Mouse (Mus musculus) neural tube, embryonic 14.5 days (tissue): ENCODE results near the gene Kcnma1. TPM values are rescaled to one million over a fixed set of nuclear protein-coding genes. Genes with fewer than 3 reads are reported as not detected.

Experiments
- ATAC-seq: fragments of 200-750 bp; cut with Nextera tagmentation; 2 replicates; pipeline ENCODE4 v1.8.0; 2017; ENCODE audit warnings: low read depth, mild to moderate bottlenecking, moderate TSS enrichment, moderate library complexity
- H3K27ac ChIP-seq: fragments of 300-500 bp; sonication (generic); 2 replicates; pipeline ENCODE4 v1.5.1; 2014; ENCODE audit warnings: low read depth, mild to moderate bottlenecking, control low read depth, low read length, moderate library complexity, mixed read lengths
- H3K27me3 ChIP-seq: fragments of 300-500 bp; sonication (generic); 2 replicates; pipeline ENCODE4 v1.6.1; 2014; ENCODE audit warnings: low read length; ENCODE audit not compliant: control insufficient read depth, insufficient read depth
- H3K36me3 ChIP-seq: fragments of 300-500 bp; sonication (generic); 2 replicates; pipeline ENCODE4 v1.6.1; 2014; ENCODE audit warnings: low read length, mixed read lengths; ENCODE audit not compliant: control insufficient read depth, insufficient read depth
- H3K4me1 ChIP-seq: fragments of 300-500 bp; sonication (generic); 2 replicates; pipeline ENCODE4 v1.6.1; 2014; ENCODE audit warnings: low read length; ENCODE audit not compliant: control insufficient read depth, insufficient read depth
- H3K4me2 ChIP-seq: fragments of 300-500 bp; sonication (generic); 2 replicates; pipeline ENCODE4 v1.6.1; 2014; ENCODE audit warnings: mild to moderate bottlenecking, low read depth, low read length, control low read depth
- H3K4me3 ChIP-seq: fragments of 300-500 bp; sonication (generic); 2 replicates; pipeline ENCODE4 v1.5.1; 2014; ENCODE audit warnings: low read depth, low read length, control low read depth, mixed read lengths
- H3K9ac ChIP-seq: fragments of 300-500 bp; sonication (generic); replicated peaks from 2 replicates; pipeline ENCODE4 v1.6.1; 2014; ENCODE audit warnings: low read depth, mild to moderate bottlenecking, control low read depth, low read length, mixed read lengths
- H3K9me3 ChIP-seq: fragments of 300-500 bp; sonication (generic); 2 replicates; pipeline ENCODE4 v1.6.1; 2016; ENCODE audit warnings: low read length; ENCODE audit not compliant: control insufficient read depth
- WGBS: fragments of 180-500 bp; shearing (Covaris S2); extraction: QIAGEN DNeasy Blood & Tissue Kit; methylation state at CpG from one replicate; pipeline ENCODE4 v1.1.7; 2014; 5-methylcytosine and 5-hydroxymethylcytosine counted together
- polyA plus RNA-seq: library from polyadenylated mRNA; unstranded; fragments of >200 nt; fragmentation: Nextera tagmentation; extraction: Ambion mirVana; gene quantifications from 2 replicates; pipeline ENCODE4 v1.2.1, GENCODE M21; 2014

Gene Kcnma1
- polyA plus RNA-seq, 1 experiment from 2014 or later = 28.9 TPM

DNA sequence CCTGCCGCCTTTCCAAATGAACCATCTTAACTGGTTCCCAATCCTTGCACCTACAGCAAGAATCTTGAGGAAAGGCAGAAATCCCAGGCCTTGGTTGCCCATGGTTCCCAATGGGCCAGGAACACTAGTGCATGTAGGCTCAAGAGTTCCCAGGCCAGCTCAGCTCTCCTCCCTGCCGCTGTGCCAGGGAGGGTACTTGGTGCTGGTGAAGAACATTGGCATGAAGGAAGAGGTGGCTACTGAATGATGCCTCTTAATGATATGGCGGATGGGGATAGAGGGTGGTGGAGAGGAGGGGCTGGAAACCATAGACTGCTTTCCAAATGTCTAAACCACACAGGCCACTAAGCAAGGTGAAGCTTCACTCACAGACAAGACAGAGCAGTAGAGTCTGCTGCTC, 627.5 kb downstream of the Kcnma1 start:
- Histone ChIP-seq H3K9me3 (no peaks in the 10 kb centered on the region), H3K9ac (no peak overlapping the region), H3K27me3 (no peaks in the 10 kb centered on the region), H3K4me3 (no peak overlapping the region), H3K4me1 (no peaks in the 10 kb centered on the region), H3K36me3 (no peaks in the 10 kb centered on the region), H3K4me2 (no peak overlapping the region), H3K27ac (no peak overlapping the region)
- no peak for ATAC-seq
- WGBS = 97% methylated on average over 3 of the region's 3 CpGs

GRCm38 (mm10) chr14:23385776-23386608, 628.3 kb downstream of the Kcnma1 start:
- WGBS = 51% methylated on average over 11 of the region's 11 CpGs
- H3K4me1 ChIP-seq = no peaks in the 10 kb centered on the region
- ATAC-seq = no peak
- no peaks in the 10 kb centered on the region for H3K36me3 ChIP-seq
- no peak overlapping the region for H3K4me3 ChIP-seq
- no peak overlapping the region for H3K4me2 ChIP-seq
- H3K27me3 ChIP-seq = no peaks in the 10 kb centered on the region
- H3K9ac ChIP-seq = no peak overlapping the region
- no peak overlapping the region for H3K27ac ChIP-seq
- H3K9me3 ChIP-seq = no peaks in the 10 kb centered on the region

DNA sequence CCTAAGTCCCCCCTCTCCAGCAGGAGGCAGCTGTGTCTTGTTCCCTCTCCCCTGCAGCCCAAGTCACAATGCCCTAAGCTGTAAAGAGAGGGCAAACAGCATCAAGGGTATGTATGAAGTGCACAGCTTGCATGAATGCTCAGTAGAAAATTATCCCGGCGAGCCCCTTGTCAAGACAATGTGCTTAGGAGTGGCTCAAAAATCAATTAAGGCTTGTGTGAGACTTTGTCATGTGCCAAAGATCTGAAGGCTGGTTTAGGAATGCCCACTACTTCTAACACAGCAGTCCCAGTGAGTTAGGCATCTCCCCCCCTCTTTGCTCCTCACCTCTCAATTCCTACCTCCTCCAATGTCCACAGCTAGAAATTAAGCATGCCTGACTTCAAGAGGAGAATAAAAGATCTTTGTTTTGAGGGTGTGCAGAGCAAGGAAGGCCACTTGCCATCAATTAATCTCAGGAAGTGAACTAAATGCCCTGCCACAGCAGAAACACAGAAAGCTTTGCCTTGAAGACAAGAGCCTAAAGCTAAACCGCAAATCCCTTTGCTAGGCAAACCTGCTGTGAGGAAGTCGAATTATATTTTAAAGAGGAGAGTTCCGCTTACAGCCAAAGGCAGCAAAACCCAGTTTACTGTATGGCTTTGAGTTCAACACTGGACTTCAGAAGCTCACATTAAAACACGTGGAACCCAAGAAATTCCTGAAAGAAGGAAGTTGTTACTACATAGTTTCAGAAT, 635.8 kb downstream of the Kcnma1 start:
- Histone ChIP-seq H3K4me2 (no peak overlapping the region), H3K4me1 (peaks cover 7% of the 10 kb centered on the region; the same call in 1 of the 2 replicates), H3K9ac (no peak overlapping the region), H3K9me3 (no peaks in the 10 kb centered on the region), H3K4me3 (no peak overlapping the region), H3K36me3 (no peaks in the 10 kb centered on the region), H3K27ac (no peak overlapping the region), H3K27me3 (no peaks in the 10 kb centered on the region)
- no peak for ATAC-seq
- WGBS = 22% methylated on average over 6 of the region's 6 CpGs

DNA sequence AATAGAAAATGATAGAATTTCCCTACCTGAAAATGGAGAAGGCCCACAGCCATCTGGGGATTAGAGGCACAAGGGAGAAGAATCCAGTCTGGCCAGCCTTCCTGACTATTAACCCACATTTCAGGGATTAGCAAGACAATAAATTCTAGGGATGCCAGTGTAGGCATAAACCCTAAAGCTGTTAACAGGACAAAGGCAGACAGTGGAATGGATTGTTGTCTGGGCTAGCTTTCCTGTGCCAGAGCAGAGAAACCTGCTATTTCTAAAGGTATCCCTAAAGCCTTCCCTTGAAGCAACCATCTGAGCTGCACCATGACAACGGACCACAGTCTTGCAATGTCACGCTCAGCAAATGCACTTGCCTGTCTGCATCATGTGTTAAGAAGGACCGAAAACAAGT, 642.3 kb downstream of the Kcnma1 start:
- H3K27ac ChIP-seq = no peak overlapping the region
- no peak overlapping the region for H3K9ac ChIP-seq
- no peaks in the 10 kb centered on the region for H3K9me3 ChIP-seq
- ATAC-seq = no peak
- no peaks in the 10 kb centered on the region for H3K27me3 ChIP-seq
- no peak overlapping the region for H3K4me2 ChIP-seq
- no peaks in the 10 kb centered on the region for H3K4me1 ChIP-seq
- H3K4me3 ChIP-seq = no peak overlapping the region
- WGBS = 53% methylated on average over 3 of the region's 3 CpGs
- H3K36me3 ChIP-seq = no peaks in the 10 kb centered on the region

DNA sequence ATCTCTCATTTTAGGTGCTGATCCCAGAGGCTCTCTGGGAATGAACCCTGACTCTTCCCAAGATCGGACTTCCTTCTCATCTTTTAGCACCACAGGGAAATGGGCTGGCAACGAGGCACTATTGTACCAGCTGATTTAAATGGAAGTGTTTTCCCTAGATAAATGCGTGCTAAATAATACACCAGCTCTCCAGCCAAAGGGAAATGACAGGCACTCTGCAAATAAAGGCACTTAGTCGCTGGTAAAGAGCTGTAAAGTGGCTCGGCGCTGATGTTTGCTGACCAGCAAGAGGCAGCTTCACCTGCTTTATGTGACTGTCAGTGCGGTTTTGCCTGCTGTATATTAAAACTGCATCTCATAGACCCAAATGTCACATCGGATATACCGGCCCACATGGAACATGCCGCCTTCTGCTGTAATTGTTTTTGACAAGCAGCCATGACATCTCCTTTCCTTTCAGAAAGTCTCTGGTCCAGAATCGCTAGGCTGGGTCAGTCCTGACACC, 653.7 kb downstream of the Kcnma1 start:
- Histone ChIP-seq H3K4me1 (0 out of 2 replicates have a peak, but pooled peaks cover 7% of the 10 kb centered on the region), H3K4me2 (no peak overlapping the region), H3K9me3 (no peaks in the 10 kb centered on the region), H3K27me3 (no peaks in the 10 kb centered on the region), H3K4me3 (no peak overlapping the region), H3K27ac (no peak overlapping the region), H3K9ac (no peak overlapping the region), H3K36me3 (no peaks in the 10 kb centered on the region)
- ATAC-seq = no peak
- WGBS = 36% methylated on average over 11 of the region's 11 CpGs

GRCm38 (mm10) chr14:23358776-23359175, 655.5 kb downstream of the Kcnma1 start:
- WGBS = 94% methylated on average over 6 of the region's 6 CpGs
- Histone ChIP-seq H3K4me2 (no peak overlapping the region), H3K27ac (no peak overlapping the region), H3K9ac (no peak overlapping the region), H3K36me3 (no peaks in the 10 kb centered on the region), H3K4me1 (0 out of 2 replicates have a peak, but pooled peaks cover 7% of the 10 kb centered on the region), H3K27me3 (no peaks in the 10 kb centered on the region), H3K4me3 (no peak overlapping the region), H3K9me3 (no peaks in the 10 kb centered on the region)
- no peak for ATAC-seq

DNA sequence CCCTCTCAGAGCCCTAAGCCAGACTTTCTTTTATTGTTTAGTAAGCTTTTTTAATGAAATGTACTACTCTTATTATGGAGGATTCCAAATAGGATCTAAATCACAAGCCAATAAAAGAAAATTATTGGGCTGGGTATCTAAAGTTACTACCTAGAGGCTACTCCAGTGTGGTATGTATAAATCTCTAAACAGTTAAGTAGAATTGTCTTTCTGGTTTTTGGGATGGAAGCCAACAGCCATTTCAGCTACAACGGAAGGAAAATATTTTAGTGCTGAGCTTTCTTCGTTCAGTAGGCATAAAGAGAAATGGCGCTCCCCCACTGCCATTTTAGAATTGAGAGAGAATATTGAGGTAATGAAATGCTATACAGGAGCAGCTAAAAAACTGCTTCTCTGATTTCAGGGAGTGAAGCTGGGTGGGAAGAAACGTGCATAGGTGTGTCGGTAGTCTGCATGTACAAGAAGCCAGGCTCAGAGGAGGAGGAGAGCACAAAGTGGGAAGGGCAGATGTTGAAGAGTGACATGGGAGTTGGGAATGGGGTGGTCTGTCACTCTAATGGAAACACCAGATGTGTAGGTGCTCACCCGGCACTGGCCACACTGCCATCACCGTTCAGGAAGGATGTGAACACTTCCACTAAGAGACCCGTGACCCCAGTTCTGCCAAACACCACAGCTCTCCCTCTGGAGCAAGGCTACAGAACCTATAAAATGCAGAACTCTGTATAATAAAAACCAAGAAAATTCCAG, 656.6 kb downstream of the Kcnma1 start:
- ATAC-seq = no peak
- Histone ChIP-seq H3K27ac (no peak overlapping the region), H3K4me2 (no peak overlapping the region), H3K27me3 (no peaks in the 10 kb centered on the region), H3K4me1 (0 out of 2 replicates have a peak, but pooled peaks cover 2% of the 10 kb centered on the region), H3K9me3 (no peaks in the 10 kb centered on the region), H3K9ac (no peak overlapping the region), H3K4me3 (no peak overlapping the region), H3K36me3 (no peaks in the 10 kb centered on the region)
- 76% methylated on average over 8 of the region's 8 CpGs for WGBS

- no peak for ATAC-seq
- H3K27ac ChIP-seq = no peak overlapping the region
- WGBS = 83% methylated on average over 3 of the region's 3 CpGs
- H3K9me3 ChIP-seq = no peaks in the 10 kb centered on the region
- H3K4me2 ChIP-seq = no peak overlapping the region
- H3K9ac ChIP-seq = no peak overlapping the region
- 0 out of 2 replicates have a peak, but pooled peaks cover 3% of the 10 kb centered on the region for H3K36me3 ChIP-seq
- no peaks in the 10 kb centered on the region for H3K4me1 ChIP-seq
- no peaks in the 10 kb centered on the region for H3K27me3 ChIP-seq
- no peak overlapping the region for H3K4me3 ChIP-seq
Observed at GRCm38 (mm10) chr14:23326786-23327185, 687.5 kb downstream of the Kcnma1 start.
